Mouse (Mus musculus) heart, adult 2 months (tissue): ENCODE data around the gene Pcsk1n. TPM values are rescaled to one million over a fixed set of nuclear protein-coding genes. Genes with fewer than 3 reads are reported as not detected.
"Not testable (repeated sequence)": the region's sequence is repeated elsewhere in the genome, so short reads cannot be mapped to it uniquely, and the experiment has no call there.

ENCODE experiments used
- DNase-seq, 2 experiments: peaks; one replicate each; pipeline ENCODE4 v3.0.0; 2021
- H3K27ac ChIP-seq: fragments of 200-600 bp; 2 replicates; pipeline ENCODE4 v1.8.1; 2022
- H3K27me3 ChIP-seq: fragments of 200-500 bp; 2 replicates; pipeline ENCODE4 v1.6.1; 2012; ENCODE audit warnings: mild to moderate bottlenecking, low read length, inconsistent platforms, mixed read lengths; ENCODE audit not compliant: control insufficient read depth, insufficient read depth
- H3K36me3 ChIP-seq: fragments of 200-500 bp; 2 replicates; pipeline ENCODE4 v1.6.1; 2012; ENCODE audit warnings: low read length, inconsistent platforms; ENCODE audit not compliant: control insufficient read depth, insufficient read depth
- H3K4me1 ChIP-seq: fragments of 200-500 bp; 2 replicates; pipeline ENCODE4 v1.6.1; 2011; ENCODE audit warnings: low read length; ENCODE audit not compliant: control insufficient read depth, insufficient read depth
- H3K4me3 ChIP-seq: fragments of 200-600 bp; 2 replicates; pipeline ENCODE4 v1.8.1; 2022
- H3K79me2 ChIP-seq: fragments of 200-500 bp; replicated peaks from 2 replicates; pipeline ENCODE4 v1.6.1; 2012; ENCODE audit warnings: mild to moderate bottlenecking, inconsistent platforms, low read length, moderate library complexity, mixed read lengths; ENCODE audit not compliant: control insufficient read depth, insufficient read depth
- H3K9ac ChIP-seq: fragments of 200-500 bp; 2 replicates; pipeline ENCODE4 v1.6.1; 2012; ENCODE audit warnings: low read depth, mild to moderate bottlenecking, control low read depth, inconsistent platforms, low read length, mixed read lengths
- CTCF ChIP-seq: fragments of 200-600 bp; IDR thresholded peaks from 2 replicates; pipeline ENCODE4 v1.8.1; 2022; ENCODE audit warnings: antibody characterized with exemption, mild to moderate bottlenecking, moderate library complexity
- EP300 ChIP-seq: fragments of 200-500 bp; IDR thresholded peaks from 2 replicates; pipeline ENCODE4 v1.6.1; 2011; ENCODE audit warnings: low read depth, low read length, control low read depth; ENCODE audit not compliant: insufficient read depth
- POLR2A ChIP-seq: fragments of 200-500 bp; IDR thresholded peaks from 2 replicates; pipeline ENCODE4 v1.6.1; 2011; ENCODE audit warnings: mild to moderate bottlenecking, low read depth, low read length, control low read depth; ENCODE audit not compliant: insufficient read depth
- WGBS: fragments of 180-500 bp; shearing (Covaris S2); methylation state at CpG from one replicate; pipeline ENCODE4 v1.1.7; 2018; 5-methylcytosine and 5-hydroxymethylcytosine counted together
- intact Hi-C: fragments of 180-260 bp; cut with DNase I; formaldehyde crosslinking; loops from one replicate; pipeline ENCODE4 v1.15.1; 2025
- polyA plus RNA-seq: library from polyadenylated mRNA; depleted of rRNA; stranded (reverse); fragments of >200 nt; gene quantifications from 2 replicates; pipeline ENCODE4 v1.2.3, GENCODE M21; 2012
- total RNA-seq, 2 experiments: library from RNA; stranded (reverse); gene quantifications; 2 replicates each; pipeline ENCODE4 v1.2.3; 2021

Gene Pcsk1n
- total and polyA plus RNA-seq, 3 experiments = 0.16 to 0.25 TPM; not detected in 1

DNA sequence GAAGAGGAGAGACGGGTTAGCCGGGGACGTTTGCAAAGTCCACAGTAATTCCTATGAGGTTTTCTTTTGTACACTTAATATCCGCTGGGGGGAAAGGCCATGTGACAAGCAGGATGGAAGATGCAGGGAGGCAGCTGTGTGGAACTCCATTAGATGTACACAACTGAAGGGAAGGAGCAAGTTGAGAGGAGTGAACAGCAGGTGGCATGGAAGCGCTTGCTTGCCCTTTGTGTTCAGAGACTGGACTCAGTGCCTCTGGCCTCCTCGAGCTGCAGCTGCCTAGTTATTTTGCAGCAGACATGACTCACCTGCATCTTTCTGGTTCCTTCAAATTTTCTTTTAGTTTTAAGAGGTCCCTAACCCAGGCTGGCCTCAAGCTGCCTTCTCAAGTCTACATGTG, 9.1 kb upstream of the Pcsk1n start:
- H3K4me1 ChIP-seq = no peaks in the 10 kb centered on the region
- no peaks in the 10 kb centered on the region for H3K79me2 ChIP-seq
- H3K27me3 ChIP-seq = no peaks in the 10 kb centered on the region
- no peak for TF ChIP-seq EP300
- TF ChIP-seq CTCF = peak; percentile 38; the same call in 1 of the 2 replicates
- no peak for TF ChIP-seq POLR2A
- no peak for DNase-seq
- no peak overlapping the region for H3K27ac ChIP-seq
- H3K4me3 ChIP-seq = no peak overlapping the region
- H3K36me3 ChIP-seq = no peaks in the 10 kb centered on the region
- WGBS = 57% methylated on average over 6 of the region's 6 CpGs
- H3K9ac ChIP-seq = no peak overlapping the region
- intact Hi-C loops = no loop called here

DNA sequence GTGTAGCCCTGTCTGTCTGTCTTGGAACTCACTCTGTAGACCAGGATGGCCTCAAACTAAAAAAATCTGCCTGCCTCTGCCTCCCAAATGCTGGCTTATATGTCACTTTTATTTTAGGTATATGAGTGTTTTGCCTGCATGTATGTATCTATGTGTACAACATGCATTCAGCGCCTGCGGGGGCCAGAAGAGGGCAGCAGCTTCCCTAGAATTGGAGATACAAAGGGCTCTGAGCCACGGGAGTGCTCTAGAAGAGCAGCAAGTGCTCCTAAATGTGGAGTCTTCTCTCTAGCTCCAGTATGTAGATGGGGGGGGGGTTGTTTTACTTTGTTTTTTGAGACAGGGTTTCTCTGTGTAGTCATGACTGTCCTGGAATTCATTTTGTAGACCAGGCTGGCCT, 4.0 kb upstream of the Pcsk1n start:
- DNase-seq = peak in 1 of 2 experiments; percentile 40
- not testable (repeated sequence) for H3K9ac ChIP-seq, H3K27ac ChIP-seq, H3K4me3 ChIP-seq, H3K27me3 ChIP-seq, H3K36me3 ChIP-seq, H3K79me2 ChIP-seq, H3K4me1 ChIP-seq
- intact Hi-C loops = loop anchor here (1.0 kb wide), 1 partner anchor 102 kb away; no protein-coding TSS in a partner anchor
- TF ChIP-seq CTCF = peak; percentile 47
- 18% methylated on average over 3 of the region's 3 CpGs for WGBS

DNA sequence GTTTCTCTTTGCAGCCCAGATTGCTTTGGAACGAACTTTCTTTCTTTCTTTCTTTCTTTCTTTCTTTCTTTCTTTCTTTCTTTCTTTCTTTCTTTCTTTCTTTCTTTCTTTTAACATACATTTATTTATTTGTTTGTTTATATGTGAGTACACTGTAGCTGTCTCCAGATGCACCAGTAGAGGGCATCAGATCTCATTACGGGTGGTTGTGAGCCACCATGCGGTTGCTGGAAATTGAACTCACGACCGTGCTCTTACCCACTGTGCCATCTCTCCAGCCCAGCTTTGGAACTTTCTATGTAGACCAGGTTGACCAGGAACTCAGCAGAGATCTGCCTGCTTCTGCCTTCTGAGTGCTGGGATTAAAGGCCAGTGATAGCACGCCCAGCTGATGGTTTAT, 1.7 kb upstream of the Pcsk1n start:
- H3K4me1 ChIP-seq, intact Hi-C loops, H3K79me2 ChIP-seq, H3K36me3 ChIP-seq, H3K4me3 ChIP-seq, H3K9ac ChIP-seq, DNase-seq, H3K27ac ChIP-seq: not testable (repeated sequence)
- TF ChIP-seq CTCF = 0 out of 2 replicates have a peak, but pooled peaks have one; percentile 17
- H3K27me3 ChIP-seq = peaks cover 10% of the 10 kb centered on the region
- WGBS = 60% methylated on average over 6 of the region's 6 CpGs

DNA sequence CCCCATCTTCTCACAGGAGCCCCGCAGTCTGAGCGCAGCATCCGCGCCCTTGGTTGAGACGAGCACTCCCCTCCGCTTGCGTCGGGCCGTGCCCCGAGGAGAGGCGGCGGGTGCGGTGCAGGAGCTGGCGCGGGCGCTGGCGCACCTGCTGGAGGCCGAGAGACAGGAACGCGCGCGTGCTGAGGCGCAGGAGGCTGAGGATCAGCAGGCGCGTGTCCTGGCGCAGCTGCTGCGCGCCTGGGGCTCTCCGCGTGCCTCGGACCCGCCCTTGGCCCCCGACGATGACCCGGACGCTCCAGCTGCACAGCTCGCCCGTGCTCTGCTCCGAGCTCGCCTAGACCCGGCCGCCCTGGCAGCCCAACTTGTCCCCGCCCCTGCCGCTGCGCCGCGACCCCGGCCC, 2.4 kb downstream of the Pcsk1n start:
- 10% methylated on average over 46 of the region's 48 CpGs for WGBS
- TF ChIP-seq POLR2A = no peak
- Histone ChIP-seq H3K4me3 (no peak overlapping the region), H3K27me3 (peaks cover 11% of the 10 kb centered on the region), H3K4me1 (no peaks in the 10 kb centered on the region), H3K79me2 (no peaks in the 10 kb centered on the region), H3K9ac (no peak overlapping the region), H3K36me3 (no peaks in the 10 kb centered on the region), H3K27ac (no peak overlapping the region)
- DNase-seq = no peak
- intact Hi-C loops = no loop called here

DNA sequence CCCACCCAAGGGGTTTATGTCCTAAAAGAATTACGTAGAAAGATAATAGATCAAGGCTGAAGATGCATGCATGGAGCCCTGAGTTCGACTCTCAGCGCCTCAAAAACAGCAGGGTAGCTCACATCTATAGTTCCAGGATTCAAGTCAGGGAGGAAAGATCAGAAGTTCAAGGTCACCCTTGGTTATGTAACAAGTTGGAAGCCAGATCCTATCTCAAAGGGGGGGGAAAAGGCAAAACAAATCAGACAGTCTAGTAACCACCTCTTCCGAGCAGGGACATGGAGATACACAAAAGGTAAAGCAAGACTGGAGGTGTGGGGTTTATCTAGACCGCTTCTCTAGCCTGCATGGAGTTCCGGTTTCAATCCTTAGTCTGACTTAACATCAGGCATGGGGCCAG, 6.6 kb downstream of the Pcsk1n start:
- 64% methylated on average over 6 of the region's 6 CpGs for WGBS
- no peak overlapping the region for H3K27ac ChIP-seq
- DNase-seq = no peak
- H3K79me2 ChIP-seq = no peaks in the 10 kb centered on the region
- no peaks in the 10 kb centered on the region for H3K4me1 ChIP-seq
- no peak overlapping the region for H3K9ac ChIP-seq
- TF ChIP-seq CTCF (no peak), EP300 (no peak), POLR2A (no peak)
- peaks cover 8% of the 10 kb centered on the region for H3K27me3 ChIP-seq
- H3K4me3 ChIP-seq = no peak overlapping the region
- no peaks in the 10 kb centered on the region for H3K36me3 ChIP-seq
- intact Hi-C loops = no loop called here

DNA sequence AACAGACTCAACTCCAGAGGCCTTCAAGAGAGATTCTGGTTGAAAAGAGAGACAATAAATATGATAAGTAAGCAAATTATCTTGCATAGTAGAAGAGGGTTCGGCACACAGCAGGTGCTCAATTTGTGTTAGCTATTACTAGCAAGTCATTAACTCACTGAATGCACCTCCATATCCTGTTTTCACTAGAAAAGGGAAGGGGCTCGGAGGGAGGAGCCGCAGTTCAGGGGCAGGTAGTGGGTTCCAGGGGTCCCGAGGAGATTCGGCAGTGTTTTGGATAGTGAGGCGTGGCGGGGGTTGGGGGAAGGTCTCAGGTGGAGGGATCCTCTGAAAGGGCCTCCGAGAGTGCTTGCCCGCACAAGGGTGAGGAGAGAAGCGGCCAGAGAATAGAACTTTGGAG, 7.5 kb downstream of the Pcsk1n start:
- no peak overlapping the region for H3K27ac ChIP-seq
- no peaks in the 10 kb centered on the region for H3K4me1 ChIP-seq
- no peaks in the 10 kb centered on the region for H3K79me2 ChIP-seq
- H3K9ac ChIP-seq = no peak overlapping the region
- H3K27me3 ChIP-seq = peaks cover 5% of the 10 kb centered on the region
- no peaks in the 10 kb centered on the region for H3K36me3 ChIP-seq
- DNase-seq = no peak
- WGBS = 32% methylated on average over 10 of the region's 10 CpGs
- intact Hi-C loops = no loop called here
- TF ChIP-seq CTCF (no peak), EP300 (no peak), POLR2A (no peak)
- H3K4me3 ChIP-seq = no peak overlapping the region
